Mouse (Mus musculus): ENCODE results near the gene Macrod2.

Gene Macrod2

DNA sequence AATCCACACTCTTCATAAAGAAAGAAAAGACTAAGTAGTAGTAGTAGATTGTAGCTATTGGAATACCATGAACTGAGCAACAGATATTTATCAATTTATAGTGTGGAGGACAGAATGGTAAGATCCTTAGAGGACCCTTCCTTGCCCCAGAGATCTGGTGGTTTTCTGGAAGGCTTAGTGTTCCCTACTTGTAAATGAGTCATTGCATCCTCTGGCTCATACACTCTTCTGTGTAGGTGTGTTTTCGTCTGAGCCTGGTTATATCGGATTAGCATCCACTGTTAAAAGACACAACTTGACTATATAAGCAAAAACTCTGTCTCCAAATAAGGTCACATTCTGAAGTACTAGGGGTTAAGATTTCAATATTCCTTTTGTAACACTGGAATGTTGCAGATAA is 905.9 kb downstream of the Macrod2 start:
- no peak for DNase-seq (ENCODE audit: low spot score in 2 of 2)

DNA sequence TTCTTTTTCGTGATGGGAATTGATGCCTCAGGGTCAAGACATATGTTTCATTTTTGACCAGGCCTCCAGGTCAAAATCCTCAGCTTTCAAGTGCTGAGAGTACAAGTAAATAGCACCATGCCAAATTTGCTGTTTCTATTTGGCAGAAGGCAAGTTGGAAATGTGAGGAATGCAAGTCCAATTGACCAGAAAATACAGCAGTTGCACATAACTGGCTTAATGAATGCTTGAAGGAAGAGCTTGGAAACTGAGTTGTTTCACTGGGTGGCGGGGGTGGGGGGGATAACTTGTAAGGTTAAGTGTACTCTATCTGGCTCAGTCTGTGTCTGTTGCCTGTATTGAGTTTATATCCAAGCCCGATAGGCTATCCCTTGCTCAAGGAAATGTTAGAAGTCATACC is 913.3 kb downstream of the Macrod2 start:
- DNase-seq (ENCODE audit: low spot score in 2 of 2): no peak

DNA sequence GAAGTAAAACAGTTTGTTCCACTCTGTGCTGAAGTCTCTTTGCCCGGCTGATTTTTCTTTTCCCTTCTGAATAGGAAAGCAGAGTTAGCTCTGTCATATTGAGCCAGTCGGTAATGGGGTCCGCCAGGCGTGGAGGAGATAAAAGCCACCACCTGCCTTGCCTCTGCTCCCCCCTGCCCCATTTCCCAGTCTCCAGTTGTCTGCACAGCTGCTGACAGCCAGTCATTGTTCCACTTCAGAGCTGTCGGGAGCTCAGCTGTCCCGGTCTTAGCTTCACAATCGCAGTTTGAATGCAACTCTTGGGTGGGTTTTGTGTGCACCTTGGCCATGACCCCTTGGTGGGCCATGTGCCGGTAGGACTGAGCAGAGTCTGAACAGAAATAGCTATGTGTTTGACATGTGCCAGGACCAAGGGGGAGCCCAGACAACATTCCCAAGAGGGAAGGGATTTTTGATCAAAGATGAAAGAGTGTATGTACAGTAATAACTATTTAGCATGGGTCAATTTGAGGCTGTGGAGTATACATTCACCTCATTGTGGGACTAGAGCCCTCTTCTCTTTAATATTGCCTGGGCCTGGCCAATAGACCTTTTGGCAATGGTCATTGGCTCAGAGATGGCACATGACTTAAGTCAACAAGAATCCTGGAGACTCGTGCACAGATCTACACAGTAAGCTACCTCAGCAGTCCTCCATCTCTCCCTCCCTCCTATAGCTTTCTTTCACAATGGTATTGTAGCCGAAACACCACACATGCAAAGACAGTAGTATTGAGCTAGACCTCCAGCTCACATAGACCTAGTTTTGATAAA is 917.2 kb downstream of the Macrod2 start:
- DNase-seq (ENCODE audit: low spot score in 2 of 2): no peak

DNA sequence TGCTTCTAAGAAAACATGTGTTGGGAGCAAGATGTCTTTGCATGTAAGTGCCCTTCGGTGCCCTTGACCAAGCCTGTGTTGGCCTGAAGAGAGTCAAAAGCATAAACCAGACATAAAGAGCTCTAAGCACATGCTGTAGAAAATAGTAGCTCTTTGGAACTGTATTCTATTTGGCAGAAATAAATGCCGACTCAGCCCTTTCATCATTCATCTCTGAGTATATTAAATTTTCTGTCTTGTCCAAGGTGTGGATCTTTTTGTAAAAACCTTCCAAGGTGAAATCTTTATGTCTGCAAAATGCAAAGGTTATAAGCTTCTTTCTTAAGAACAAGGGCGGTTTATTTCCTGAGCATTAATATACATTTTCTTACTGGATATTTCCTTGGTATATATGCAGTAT is 920.2 kb downstream of the Macrod2 start:
- no peak for DNase-seq (ENCODE audit: low spot score in 2 of 2)

DNA sequence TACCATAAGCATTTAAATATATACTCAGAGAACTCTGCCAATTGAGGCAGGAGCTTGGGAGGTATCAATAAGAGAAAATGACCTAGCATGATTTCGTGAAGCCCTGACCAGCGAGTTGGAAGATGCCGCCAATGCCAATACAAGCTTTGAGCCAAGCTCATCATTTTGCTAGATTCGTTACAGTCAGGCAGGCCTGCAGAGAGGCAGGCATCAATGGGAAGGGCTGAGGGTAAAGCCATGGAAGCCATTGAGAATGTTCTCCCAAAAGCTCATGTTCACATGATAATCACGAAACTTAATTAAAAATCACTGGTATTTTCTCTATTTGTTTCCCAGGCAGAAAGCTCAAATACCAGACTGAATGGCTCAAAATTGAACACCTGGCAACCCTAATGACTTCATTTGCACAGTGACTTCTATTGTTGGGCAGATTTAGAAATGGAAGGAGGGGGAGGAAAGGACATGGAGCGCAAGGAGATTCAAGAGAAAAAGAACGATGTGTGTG is 928.9 kb downstream of the Macrod2 start:
- DNase-seq (ENCODE audit: low spot score in 2 of 2): no peak

DNA sequence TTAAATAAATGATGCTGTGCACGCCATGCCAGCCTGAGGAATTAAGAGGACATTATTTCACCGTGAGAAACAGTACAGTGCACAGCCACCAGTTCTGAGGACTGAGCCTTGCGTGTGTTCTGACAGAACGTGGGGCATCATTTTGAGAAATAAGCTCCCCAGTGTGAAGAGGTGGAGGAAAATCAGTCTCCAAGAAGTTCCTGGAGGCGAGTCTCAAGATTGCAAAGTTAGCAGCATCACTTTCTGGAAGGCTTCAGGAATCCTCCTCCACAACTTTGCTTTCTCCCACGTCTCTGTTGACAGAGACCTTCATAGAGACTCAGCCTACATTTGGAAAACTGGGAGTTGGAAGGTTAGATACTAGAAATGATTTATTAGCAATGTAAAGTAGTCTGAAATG is 932.2 kb downstream of the Macrod2 start:
- DNase-seq (ENCODE audit: low spot score in 2 of 2): no peak

DNA sequence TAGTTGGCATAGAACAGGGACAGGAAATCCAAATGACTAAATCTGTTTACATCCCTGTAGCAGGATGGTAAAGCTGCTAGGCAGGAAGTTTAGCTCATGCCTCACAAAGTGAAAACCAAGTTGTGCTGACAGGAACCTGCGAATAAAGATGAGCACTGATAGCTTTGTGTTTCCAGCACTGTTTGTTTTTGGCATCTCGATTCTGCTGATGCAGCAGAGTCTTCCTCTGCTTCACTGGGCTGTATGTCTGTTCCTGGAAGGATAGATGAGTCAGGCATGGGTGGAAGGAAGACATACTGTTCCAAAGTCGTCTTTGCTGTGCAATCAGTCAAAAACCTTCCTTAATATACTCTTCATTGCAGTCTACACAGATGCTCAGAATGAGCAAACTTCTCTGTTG is 942.6 kb downstream of the Macrod2 start:
- no peak for DNase-seq (ENCODE audit: low spot score in 2 of 2)

DNA sequence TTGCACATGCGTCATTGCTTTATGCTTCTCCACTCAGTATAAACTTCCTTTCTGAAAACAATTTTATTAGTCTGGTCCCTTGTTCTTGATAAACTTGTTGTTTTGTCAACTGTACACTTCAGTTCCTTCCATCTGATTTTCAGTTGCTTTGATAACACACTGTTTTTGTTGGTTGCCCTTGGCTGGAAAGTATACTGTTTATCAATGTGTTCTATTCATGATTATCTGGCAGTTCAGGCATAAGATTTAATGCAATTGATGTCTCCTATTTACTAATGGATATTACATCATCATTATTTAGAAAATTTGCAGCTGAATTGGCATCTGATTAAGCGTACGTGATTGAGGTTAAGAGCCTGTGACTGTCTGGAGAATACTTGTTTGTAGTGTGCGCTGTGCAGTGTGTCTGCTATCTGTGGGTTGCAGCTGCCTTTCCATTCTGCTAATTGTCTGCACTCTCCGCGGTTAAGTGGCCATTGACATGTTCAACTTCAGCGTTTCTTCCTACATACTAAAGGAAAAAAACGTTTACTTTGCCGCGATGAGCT is 949.0 kb downstream of the Macrod2 start:
- DNase-seq (ENCODE audit: low spot score in 2 of 2): no peak

DNA sequence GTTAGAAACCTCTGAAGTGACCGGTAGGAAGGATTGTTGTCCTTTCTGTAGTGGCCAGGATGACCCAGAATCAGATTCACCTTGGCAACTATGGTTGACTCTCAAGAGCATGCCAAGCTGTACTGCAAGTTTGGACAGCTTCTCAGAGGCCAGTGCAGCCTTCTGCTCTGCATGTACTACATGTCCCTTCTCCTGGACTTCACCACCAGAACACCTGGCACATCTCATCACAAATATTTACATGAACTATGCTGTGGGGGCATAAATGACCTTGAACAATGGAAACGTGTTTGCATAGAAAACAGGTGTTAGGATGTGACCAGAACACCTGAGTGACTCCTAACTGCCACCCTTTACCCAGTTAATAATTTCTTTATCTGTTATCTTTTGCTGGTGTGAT is 957.5 kb downstream of the Macrod2 start:
- DNase-seq (ENCODE audit: low spot score in 2 of 2): no peak

DNA sequence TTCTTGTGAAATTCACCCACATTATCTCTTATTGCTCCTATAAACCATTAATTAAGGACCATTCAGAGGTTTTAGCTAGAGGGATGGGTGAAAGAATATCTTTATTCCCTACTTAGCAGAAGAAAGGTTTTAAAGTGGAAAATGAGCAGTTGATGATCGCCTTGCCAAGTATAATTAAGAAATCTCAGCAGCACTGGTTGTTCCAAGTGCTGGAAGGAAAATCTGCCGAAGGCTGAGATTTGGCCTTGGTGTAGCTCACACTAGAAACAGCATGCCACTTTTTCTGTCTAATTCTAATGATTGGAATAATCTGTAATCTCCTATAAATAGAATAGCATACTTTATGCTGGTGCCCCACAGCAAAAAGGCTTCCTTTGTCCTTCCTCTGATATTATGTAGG is 993.5 kb downstream of the Macrod2 start:
- DNase-seq (ENCODE audit: low spot score in 2 of 2): no peak

DNA sequence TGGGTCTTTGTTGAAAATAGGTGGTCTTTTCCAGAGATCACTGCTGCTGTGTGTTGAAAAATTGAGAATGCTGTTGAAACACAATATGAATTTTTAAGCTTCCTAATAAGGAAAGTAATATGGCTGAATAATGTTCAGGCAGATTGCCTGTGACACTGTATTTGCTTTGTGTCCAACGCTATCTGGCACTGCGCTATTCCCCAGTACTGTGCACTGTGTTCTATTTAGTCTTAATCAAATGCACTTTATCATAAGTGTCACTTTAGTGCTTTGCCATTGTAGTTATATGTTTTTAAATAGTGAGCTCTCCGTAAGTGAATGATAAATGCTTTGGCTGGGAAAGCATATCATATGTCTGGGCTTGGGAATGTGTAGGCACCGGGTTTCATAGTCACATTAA is 996.1 kb downstream of the Macrod2 start:
- DNase-seq (ENCODE audit: low spot score in 2 of 2): no peak

DNA sequence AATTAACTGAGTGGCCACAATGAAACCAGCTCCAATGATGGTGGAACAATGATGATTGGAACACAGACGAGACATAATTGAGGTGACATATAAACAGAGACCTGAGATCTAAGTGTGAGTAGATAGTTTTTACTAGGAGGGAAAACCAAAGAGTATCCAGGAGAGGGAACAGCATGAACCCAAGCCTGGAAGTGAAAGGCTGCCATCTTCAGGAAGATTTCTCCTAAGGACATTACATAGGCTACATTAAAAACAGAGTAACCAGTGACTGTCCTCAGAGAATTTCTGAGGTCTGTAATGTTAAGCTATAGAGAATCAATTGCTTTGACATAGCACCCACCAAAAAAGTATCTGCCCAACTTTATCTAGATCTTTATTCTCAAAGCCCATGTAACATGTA is 999.7 kb downstream of the Macrod2 start:
- no peak for DNase-seq (ENCODE audit: low spot score in 2 of 2)

DNA sequence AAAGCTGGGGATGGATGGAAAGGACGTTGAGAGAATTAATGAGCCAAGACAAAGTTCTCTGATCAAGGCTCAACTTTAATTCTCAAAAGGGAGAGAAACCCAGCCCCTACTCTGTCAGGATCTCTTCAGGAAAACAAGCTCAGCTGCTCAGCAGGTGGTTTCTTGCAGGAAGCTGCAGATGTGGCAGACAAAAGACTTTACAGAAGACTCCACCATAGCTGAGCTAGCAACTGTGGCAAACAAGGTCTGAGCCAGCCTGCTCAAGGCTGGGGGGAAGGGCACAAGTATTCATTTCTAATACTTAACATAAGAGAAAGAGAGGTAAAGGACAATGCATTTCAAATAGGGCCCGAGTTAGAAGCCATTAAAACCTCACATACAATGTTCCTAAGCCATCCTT is 1013.7 kb downstream of the Macrod2 start:
- DNase-seq (ENCODE audit: low spot score in 2 of 2): no peak

DNA sequence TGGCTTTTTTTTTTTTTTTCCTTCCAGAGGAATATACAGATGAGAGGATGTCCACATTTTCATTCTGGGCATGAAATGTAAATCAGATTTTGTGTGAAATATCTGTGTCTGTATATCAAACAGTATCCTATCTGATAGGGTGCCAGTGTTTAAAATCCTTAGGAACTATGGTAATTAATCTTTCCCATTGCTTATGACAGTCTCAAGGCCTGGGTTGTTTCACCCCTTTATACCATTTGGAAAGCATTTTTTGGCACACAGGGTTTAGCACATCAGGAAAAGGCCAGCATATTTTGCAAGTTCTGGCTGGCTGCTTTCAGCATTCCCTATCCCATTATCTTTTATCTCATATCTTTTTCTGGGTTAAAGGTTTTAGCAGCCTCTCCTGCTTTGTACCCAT is 1021.3 kb downstream of the Macrod2 start:
- no peak for DNase-seq (ENCODE audit: low spot score in 2 of 2)

DNA sequence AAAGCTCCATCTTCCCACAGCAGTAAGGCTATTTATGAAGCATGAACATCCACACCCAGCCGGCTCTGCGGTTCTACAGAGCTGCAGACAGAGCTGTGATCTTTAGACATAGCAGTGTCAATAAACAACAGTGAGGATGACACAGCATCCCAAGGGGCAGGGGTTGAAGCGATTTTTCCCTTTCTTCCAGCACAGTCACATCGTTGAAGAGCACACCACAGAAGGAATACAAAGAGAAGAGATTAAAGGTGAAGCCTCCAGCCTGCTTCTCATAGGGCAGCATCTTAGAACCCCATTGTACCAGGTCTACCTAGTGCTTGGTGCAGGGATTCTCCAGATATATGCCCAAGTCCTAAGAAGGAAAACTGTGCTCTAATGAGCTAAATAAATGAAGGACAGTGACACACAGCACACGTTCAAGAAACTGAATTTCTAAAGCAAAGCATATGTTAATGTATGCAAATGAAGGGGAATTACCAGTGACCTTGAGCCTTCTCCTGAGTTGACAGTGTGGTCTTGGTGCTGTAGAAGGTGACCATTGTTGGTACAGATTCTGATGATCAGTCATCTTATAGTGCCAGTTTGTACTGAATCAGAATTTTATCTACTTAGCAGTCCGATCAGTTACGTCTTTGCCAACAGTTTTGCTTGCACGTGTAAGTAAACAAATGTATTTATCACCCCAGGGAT is 1021.9 kb downstream of the Macrod2 start:
- DNase-seq (ENCODE audit: low spot score in 2 of 2): no peak

DNA sequence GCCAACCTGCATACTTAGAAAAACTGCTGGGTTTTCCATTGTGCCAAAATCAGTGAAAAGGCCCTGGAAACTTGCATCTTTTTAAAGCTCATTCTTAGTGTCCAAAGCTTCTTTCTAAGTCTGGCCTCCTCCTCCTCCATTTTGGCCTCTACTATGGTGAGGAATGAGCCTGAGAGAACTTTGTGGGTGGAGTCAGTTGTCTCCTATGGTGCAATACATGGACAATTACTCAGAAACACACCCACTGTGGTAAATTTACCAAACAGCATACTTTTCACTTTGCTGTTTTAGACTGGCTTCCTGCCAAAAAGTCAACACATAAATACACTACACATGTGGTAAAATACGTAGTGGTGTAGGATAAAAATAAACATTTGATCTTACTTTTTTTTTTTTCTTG is 1024.7 kb downstream of the Macrod2 start:
- no peak for DNase-seq (ENCODE audit: low spot score in 2 of 2)

DNA sequence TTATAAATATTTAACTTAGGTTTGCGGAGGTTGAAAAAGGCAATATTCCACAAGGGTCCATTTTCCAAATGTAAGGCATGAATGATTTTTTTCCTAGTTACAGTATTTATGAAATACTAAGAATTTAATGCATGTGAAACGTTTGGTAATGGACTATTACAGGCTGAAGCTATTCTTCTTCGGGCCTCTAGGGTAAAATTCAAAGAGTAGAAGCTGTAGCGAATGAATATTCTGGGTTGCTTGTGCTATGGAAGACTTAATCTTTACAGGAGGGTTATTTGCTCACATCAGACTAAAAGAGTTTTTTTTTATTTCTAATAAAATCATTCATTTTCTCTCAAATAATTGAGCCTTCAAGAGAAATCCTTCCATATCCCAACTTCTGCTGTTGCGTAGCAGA is 1039.0 kb downstream of the Macrod2 start:
- no peak for DNase-seq (ENCODE audit: low spot score in 2 of 2)

DNA sequence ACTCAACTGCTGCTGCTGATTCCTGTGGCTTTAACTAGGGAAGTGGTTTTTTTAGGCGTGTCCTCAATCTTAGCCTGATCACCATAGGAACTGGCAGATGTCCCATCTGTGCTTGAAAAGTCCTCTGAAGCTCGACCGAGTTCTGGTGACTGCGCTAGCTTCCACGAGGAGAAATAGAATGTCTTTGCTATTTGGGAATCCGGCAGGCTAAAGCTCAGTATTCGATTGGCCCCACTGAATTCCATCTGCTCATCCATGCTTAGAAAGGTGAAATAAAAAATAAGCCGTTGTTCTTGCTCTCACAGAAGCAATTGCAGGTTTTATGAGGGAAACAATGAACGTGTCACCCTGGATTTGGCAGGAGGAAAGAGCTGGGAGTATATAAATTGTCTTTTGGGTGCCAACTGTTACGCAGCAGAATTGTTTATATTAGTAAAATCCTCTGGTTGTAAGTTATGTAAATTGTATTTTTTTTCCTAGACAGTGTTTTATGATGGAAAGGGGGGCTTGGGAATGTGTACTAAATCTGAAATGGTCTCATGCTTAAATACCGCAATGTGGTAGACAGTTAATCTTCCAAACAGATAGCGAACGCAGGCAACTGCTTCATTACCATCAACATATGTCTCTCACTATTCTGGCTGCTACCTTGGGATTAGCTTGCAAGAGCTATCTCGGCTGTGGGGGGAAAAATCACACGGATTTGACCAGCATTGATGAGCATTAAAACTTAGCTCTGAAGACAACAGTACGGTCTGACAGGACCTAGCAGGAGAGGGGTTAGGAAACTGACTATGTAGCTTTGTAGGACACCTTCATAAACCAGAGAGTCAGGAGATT is 1039.8 kb downstream of the Macrod2 start:
- DNase-seq (ENCODE audit: low spot score in 2 of 2): no peak

DNA sequence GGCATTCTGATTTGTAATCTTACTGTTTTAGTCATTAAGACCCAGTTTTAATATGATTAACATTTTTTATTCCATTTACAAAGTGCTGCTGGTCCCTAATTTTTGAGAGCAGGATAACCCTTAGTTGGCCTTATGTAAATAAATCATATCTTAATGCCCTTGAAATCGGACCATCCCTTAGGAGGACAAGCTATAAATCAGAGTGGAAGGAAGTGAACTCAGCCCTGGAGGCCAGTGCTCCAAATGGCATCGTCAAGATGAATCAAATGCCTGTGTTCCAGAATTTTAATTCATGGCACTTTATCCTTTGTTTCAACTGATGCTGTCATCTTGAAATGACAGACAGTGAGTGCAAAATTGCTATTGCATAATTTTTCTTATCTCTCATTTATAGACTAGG is 1046.8 kb downstream of the Macrod2 start:
- no peak for DNase-seq (ENCODE audit: low spot score in 2 of 2)

DNA sequence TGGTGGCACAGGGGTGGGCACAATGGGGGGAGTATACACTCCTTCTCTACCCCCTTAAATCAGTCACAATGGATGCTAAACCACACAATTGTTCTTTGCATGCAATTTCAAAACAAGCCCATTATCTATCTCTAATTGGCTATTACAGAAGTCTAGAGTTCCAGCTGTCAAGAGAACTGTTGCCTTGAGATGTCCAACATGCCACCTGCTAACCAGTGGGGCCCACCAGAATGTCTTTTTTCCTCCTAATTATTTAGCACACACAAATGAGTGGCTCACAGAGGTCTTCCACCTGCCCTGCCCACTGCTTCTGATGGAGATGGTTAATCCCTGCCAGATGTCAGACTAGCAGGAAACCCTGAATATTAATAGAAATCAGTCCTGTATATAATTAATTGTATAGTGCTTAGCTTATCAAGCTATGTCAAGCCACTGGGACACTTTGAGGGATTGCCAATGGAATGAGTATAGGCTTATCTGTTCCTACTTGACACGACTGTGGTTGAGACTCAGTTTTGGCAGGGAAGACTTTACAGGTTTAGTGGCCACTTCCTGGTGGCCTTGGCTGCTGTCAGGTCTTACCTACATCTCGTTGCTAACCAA is 1054.1 kb downstream of the Macrod2 start:
- DNase-seq (ENCODE audit: low spot score in 2 of 2): no peak

DNA sequence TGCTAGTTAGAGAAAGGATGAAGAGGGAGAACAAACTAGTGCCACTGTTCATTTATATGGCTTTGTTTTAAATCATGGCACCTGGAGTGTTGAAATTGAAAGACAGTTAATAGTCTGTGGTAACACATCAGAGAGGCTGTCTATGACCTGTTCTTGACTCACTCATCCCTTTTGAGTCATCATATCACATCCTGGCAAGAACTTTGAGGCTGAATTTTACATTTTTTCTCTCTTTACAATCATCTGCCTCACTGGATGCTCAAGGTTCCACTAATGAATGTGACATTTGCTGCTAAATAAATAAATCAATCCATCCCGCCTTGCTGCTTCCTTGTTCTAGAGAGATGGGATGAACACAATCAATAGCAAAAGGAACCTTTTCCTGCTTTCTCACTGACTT is 1068.8 kb downstream of the Macrod2 start:
- DNase-seq (ENCODE audit: low spot score in 2 of 2): no peak

DNA sequence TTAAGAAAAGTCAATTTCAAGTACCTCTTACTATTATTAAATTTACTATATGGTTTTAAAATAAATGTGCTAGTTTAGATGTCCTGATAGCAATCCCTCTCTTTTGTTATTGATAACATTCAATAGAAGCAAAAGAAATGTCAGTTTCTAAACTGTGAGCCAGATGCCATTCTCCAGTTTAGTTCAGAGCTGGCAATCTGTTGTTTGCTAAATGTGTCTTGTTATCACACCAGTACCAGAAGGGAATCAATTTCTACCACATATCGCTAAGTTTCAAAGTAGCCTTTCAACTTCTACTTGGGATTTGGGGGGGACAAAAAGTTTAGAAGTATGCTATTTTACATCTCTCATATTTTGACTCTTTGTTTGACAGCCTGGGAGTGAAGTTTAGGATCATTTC is 1077.7 kb downstream of the Macrod2 start:
- DNase-seq (ENCODE audit: low spot score in 2 of 2): no peak

Data from urinary bladder, adult 18-20 months (tissue).